Mouse (Mus musculus) intestine, embryonic 16.5 days (tissue): ENCODE measurements at regions not wholly inside any gene's neighbourhood (a gene's known extent, or its start where the extent isn't known, plus 50 kb on each side); places are given as distances from the start of the nearest gene placed in this dataset.

Experiments used
- ATAC-seq: fragments of 200-750 bp; cut with Nextera tagmentation; 2 replicates; pipeline ENCODE4 v1.8.0; 2017; ENCODE audit warnings: moderate TSS enrichment, moderate library complexity
- H3K27ac ChIP-seq: fragments of 300-500 bp; sonication (generic); 2 replicates; pipeline ENCODE4 v1.5.1; 2014; ENCODE audit warnings: mild to moderate bottlenecking, low read length
- H3K27me3 ChIP-seq: fragments of 300-500 bp; sonication (generic); replicated peaks from 2 replicates; pipeline ENCODE4 v1.6.1; 2014; ENCODE audit warnings: low read length, control low read depth, mixed read lengths; ENCODE audit not compliant: control insufficient read depth, insufficient read depth
- H3K36me3 ChIP-seq: fragments of 300-500 bp; sonication (generic); 2 replicates; pipeline ENCODE4 v1.6.1; 2014; ENCODE audit warnings: low read length, control low read depth; ENCODE audit not compliant: control insufficient read depth, insufficient read depth
- H3K4me1 ChIP-seq: fragments of 300-500 bp; sonication (generic); 2 replicates; pipeline ENCODE4 v1.6.1; 2014; ENCODE audit warnings: low read length, control low read depth, mixed read lengths; ENCODE audit not compliant: control insufficient read depth, insufficient read depth
- H3K4me2 ChIP-seq: fragments of 300-500 bp; sonication (generic); 2 replicates; pipeline ENCODE4 v1.6.1; 2014; ENCODE audit warnings: low read depth, low read length, control low read depth
- H3K4me3 ChIP-seq: fragments of 300-500 bp; sonication (generic); 2 replicates; pipeline ENCODE4 v1.5.1; 2014; ENCODE audit warnings: mild to moderate bottlenecking, low read length
- H3K9ac ChIP-seq: fragments of 300-500 bp; sonication (generic); 2 replicates; pipeline ENCODE4 v1.6.1; 2014; ENCODE audit warnings: low read depth, low read length
- H3K9me3 ChIP-seq: fragments of 300-500 bp; sonication (generic); 2 replicates; pipeline ENCODE4 v1.6.1; 2016; ENCODE audit warnings: low read length, control low read depth; ENCODE audit not compliant: control insufficient read depth
- WGBS: fragments of 180-500 bp; shearing (Covaris S2); extraction: QIAGEN DNeasy Blood & Tissue Kit; methylation state at CpG from one replicate; pipeline ENCODE4 v1.1.7; 2014; 5-methylcytosine and 5-hydroxymethylcytosine counted together

GRCm38 (mm10) chr3:40190024-40190423, 341.1 kb upstream of the Intu start:
- Histone ChIP-seq H3K4me1 (no peaks in the 10 kb centered on the region), H3K27ac (no peak overlapping the region), H3K27me3 (no peaks in the 10 kb centered on the region), H3K36me3 (no peaks in the 10 kb centered on the region), H3K4me3 (no peak overlapping the region), H3K9ac (no peak overlapping the region), H3K9me3 (no peaks in the 10 kb centered on the region), H3K4me2 (no peak overlapping the region)
- WGBS, result 58% methylated on average over 4 of the region's 4 CpGs
- ATAC-seq, result no peak

DNA sequence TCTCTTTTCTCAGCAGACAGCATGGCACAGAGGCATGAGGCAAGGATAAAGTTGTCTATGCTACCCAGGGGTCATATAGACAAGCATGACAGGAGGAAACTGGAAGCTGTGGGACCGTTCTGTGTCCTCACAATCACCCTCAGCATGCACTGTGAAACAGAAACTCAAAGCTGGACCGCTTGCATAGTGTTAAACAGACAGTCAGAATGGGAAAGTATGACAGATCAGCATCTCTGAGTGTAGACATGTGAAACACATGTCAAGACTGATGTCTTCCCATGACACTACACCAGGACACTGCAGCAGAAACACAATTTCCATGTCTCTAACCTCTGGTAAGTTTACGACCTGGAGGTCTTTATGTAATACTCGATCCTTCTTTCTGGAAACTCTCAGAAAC, 330.9 kb upstream of the Intu start:
- Histone ChIP-seq H3K27me3 (no peaks in the 10 kb centered on the region), H3K9ac (no peak overlapping the region), H3K27ac (no peak overlapping the region), H3K4me1 (no peaks in the 10 kb centered on the region), H3K4me2 (no peak overlapping the region), H3K9me3 (no peaks in the 10 kb centered on the region), H3K4me3 (no peak overlapping the region), H3K36me3 (no peaks in the 10 kb centered on the region)
- WGBS, result 80% methylated on average over 4 of the region's 4 CpGs
- no peak for ATAC-seq

GRCm38 (mm10) chr3:40206326-40206725, 324.8 kb upstream of the Intu start:
- Histone ChIP-seq H3K4me3 (no peak overlapping the region), H3K4me1 (no peaks in the 10 kb centered on the region), H3K36me3 (no peaks in the 10 kb centered on the region), H3K4me2 (no peak overlapping the region), H3K27ac (no peak overlapping the region), H3K27me3 (no peaks in the 10 kb centered on the region), H3K9ac (no peak overlapping the region), H3K9me3 (no peaks in the 10 kb centered on the region)
- no peak for ATAC-seq
- WGBS, result 82% methylated on average over 4 of the region's 4 CpGs

DNA sequence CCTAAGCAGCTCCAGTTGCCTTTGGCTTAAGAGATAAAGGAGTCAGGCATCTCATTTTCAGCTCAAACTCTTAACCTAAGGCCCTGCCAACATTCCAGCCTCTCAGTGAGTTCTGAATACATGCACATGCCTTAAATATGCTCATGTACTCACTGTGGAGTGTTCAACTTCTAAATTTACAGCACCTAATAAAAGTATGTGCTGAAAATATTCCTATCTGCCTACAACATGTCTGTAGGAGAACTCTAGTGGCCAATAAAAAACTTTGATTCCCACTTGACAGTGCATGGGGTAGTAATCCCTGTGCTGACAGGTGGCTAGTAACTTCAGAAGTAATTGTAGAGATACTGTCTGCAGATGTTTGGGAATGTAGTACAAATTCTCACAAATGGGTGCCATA, 319.3 kb upstream of the Intu start:
- Histone ChIP-seq H3K9ac (no peak overlapping the region), H3K36me3 (no peaks in the 10 kb centered on the region), H3K9me3 (no peaks in the 10 kb centered on the region), H3K27ac (no peak overlapping the region), H3K4me3 (no peak overlapping the region), H3K4me1 (no peaks in the 10 kb centered on the region), H3K27me3 (no peaks in the 10 kb centered on the region), H3K4me2 (no peak overlapping the region)
- no peak for ATAC-seq

DNA sequence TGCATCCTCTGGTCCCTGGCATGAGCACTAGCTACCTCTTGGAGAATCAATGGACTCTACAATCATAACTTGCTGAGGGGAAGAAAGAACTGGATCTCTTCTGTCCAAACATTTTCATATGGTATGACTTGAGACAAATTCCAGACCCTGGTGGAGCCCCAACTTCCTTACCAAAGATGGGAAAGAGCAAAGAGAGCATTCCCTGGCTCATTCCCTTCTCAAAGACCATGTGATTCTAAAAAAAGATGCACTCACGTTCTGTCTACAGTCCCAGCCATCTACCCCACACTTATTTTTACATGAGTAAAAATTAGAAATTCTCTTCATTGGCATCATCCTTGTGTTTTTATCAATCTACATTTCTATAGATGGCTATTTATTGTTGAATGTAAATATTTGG, 304.3 kb upstream of the Intu start:
- no peak overlapping the region for H3K4me2 ChIP-seq

GRCm38 (mm10) chr3:40243499-40244101, 287.5 kb upstream of the Intu start:
- H3K4me2 ChIP-seq, result no peak overlapping the region
- WGBS, result 82% methylated on average over 4 of the region's 4 CpGs
- no peak overlapping the region for H3K4me3 ChIP-seq
- no peaks in the 10 kb centered on the region for H3K36me3 ChIP-seq
- H3K27ac ChIP-seq, result no peak overlapping the region
- H3K27me3 ChIP-seq, result no peaks in the 10 kb centered on the region
- no peak overlapping the region for H3K9ac ChIP-seq
- no peaks in the 10 kb centered on the region for H3K9me3 ChIP-seq
- ATAC-seq, result no peak
- H3K4me1 ChIP-seq, result no peaks in the 10 kb centered on the region

More for the DNA sequence above, 304.3 kb upstream of the Intu start:
- Histone ChIP-seq H3K27ac (no peak overlapping the region), H3K9me3 (no peaks in the 10 kb centered on the region), H3K27me3 (no peaks in the 10 kb centered on the region), H3K4me3 (no peak overlapping the region), H3K4me1 (no peaks in the 10 kb centered on the region), H3K36me3 (no peaks in the 10 kb centered on the region), H3K9ac (no peak overlapping the region)
- WGBS, result 54% methylated on average over 1 of the region's 1 CpGs
- ATAC-seq, result peak; percentile 55; the same call in 1 of the 2 replicates

DNA sequence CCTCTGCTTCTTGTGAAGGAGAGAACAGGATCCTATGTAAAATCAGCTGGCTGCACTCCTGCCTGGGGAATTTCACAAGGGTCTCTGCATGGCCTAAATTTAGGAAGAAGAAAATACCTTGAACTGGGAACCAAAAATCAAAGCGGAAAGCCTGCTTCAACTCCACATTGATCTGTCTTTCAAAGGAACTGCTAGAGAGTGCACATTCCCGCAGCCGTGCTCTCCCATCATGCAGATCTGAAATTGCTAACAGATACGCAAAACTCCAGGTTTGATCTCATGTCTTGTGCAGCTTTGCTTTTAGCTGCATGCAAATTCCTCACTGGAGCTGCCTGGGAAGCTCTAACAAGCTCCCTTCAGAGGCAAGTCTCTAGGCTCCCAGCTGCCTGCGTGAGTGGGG, 276.7 kb upstream of the Intu start:
- Histone ChIP-seq H3K36me3 (no peaks in the 10 kb centered on the region), H3K4me2 (no peak overlapping the region), H3K4me3 (no peak overlapping the region), H3K9me3 (no peaks in the 10 kb centered on the region), H3K27ac (no peak overlapping the region), H3K27me3 (no peaks in the 10 kb centered on the region), H3K4me1 (no peaks in the 10 kb centered on the region), H3K9ac (no peak overlapping the region)
- WGBS, result 65% methylated on average over 5 of the region's 5 CpGs
- no peak for ATAC-seq

DNA sequence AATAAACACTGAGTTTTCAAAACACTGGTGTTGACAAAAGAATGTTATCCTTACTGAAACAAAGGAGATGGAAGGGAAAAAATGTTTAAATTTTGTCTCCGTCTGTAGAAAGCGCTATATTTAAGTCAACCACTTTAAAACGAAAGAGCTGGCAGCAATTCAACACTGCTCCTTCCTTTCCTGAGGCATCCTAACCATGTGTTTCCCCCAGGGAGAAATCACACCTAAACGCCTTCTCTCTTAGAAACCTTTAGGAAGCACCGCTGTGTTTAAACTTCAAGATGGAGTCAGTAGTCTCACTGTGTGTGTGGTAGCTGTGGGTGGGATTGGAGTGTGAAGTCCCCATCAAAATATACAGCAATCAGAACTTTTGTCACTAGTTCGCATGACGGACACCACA, 268.6 kb upstream of the Intu start:
- WGBS, result 61% methylated on average over 7 of the region's 7 CpGs
- Histone ChIP-seq H3K4me3 (no peak overlapping the region), H3K9me3 (no peaks in the 10 kb centered on the region)

GRCm38 (mm10) chr3:40267514-40267913, 263.6 kb upstream of the Intu start:
- no peak for ATAC-seq
- Histone ChIP-seq H3K27me3 (no peaks in the 10 kb centered on the region), H3K9ac (no peak overlapping the region), H3K4me3 (no peak overlapping the region), H3K4me2 (no peak overlapping the region), H3K36me3 (no peaks in the 10 kb centered on the region), H3K27ac (no peak overlapping the region), H3K4me1 (no peaks in the 10 kb centered on the region), H3K9me3 (no peaks in the 10 kb centered on the region)
- WGBS, result 72% methylated on average over 1 of the region's 1 CpGs

More for the DNA sequence above, 268.6 kb upstream of the Intu start:
- Histone ChIP-seq H3K4me1 (no peaks in the 10 kb centered on the region), H3K27me3 (no peaks in the 10 kb centered on the region), H3K36me3 (no peaks in the 10 kb centered on the region), H3K9ac (no peak overlapping the region), H3K4me2 (no peak overlapping the region), H3K27ac (no peak overlapping the region)
- ATAC-seq, result no peak

GRCm38 (mm10) chr3:40282926-40283325, 248.2 kb upstream of the Intu start:
- Histone ChIP-seq H3K9me3 (no peaks in the 10 kb centered on the region), H3K36me3 (no peaks in the 10 kb centered on the region), H3K4me2 (no peak overlapping the region), H3K4me1 (no peaks in the 10 kb centered on the region), H3K27ac (no peak overlapping the region), H3K9ac (no peak overlapping the region), H3K4me3 (no peak overlapping the region), H3K27me3 (no peaks in the 10 kb centered on the region)
- ATAC-seq, result no peak
- 68% methylated on average over 1 of the region's 1 CpGs for WGBS
